Mouse (Mus musculus) cerebellum, postnatal 14 days (tissue): ENCODE measurements around the gene Ythdf2.
"Not testable (repeated sequence)": the region's sequence is repeated elsewhere in the genome, so short reads cannot be mapped to it uniquely, and the experiment has no call there.

Source experiments
- DNase-seq, 2 experiments: peaks; one replicate each; pipeline ENCODE4 v3.0.0; 2021; ENCODE audit warnings: mixed read lengths in 2 of 2

Ythdf2 gene

DNA sequence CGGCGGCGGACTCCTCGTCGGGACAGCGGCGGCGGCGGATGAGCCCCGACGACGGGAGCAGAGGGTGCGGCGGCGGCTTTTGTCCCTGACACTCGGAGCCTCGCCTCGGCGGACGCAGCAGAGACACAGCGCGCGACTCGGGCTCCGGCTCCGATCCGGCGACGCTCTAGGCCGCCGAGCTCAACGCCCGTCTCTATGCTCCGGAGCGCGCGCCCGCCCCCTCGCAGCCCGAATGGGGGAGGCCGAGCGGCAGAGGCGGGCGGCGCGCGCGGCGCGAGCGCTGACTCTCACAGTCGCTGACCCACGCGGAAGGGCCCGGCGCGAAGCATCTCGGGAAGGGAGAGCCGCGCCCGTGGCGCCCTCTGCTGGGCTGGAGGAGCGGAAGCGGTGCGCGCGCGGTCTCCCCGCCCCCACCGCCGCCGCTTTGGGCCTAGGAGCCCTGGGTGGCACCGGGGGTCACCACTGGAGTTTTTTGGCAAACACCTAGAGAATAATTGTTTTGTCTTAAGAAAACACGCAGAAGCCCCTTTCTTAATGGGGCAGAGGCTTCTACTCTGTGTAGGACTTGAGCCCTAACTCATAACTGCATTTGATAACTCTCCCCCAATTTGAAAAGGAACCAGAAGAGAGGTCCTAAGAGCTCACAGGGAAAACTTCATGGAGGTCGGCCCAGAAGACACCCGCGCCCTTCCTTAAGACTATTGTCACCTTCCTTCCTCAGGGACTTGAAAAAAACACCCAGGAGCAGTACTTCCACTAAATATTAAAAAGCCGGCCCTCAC lies at the start of gene Ythdf2:
Gene Ythdf2 (minus strand): TSS at position 351 of the 782 bp plus-strand sequence.
- DNase-seq = peak; percentile 99

DNA sequence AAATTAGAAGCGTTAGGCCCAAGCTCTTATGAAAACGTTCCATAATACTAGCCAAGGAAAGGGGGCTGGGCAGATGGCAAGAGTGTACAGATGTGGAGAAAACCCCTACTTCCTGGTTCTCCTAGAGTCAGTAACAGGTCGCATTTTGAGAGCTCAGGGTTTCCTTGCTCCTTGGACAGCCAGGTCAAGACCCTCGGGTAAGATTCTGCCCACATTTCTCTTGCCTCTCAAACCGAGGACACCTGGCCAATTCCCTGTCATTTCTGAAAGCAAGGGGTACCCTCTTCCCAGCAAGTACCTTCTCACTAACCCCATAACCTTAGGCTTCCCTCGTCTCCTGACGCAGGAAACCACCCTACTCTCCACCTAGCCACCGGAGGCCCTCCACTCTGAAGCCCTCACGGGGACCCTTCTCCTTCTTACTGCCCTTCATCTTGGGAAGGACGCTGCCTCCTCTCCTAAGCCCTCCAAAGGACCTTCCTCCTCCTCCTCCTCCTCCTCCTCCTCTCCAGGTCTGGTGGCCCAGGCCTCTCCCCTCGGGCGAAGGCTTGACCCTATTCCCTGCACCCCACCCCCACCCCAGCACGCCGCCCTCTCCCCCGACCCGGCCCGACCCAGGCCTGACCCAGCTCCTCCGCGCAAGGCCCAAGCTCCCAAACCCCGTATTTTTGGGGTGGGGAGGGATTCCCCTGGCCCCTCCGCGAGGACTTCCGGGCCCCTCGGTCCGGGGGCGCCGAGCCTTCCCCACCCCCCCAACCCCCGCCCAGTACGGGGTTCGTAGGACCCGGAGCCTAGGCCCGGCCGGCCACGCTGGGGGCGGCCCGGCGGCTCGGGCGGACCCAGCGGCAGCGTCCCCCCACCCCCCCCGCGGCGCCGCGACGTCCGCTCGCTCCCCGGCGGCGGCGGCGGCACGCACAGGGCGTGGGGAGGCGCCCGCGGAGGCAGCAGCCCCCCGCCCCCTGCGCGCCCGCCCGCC lies 48.6 kb upstream of the Ythdf2 start:
- DNase-seq = peak; percentile 47 to 63

DNA sequence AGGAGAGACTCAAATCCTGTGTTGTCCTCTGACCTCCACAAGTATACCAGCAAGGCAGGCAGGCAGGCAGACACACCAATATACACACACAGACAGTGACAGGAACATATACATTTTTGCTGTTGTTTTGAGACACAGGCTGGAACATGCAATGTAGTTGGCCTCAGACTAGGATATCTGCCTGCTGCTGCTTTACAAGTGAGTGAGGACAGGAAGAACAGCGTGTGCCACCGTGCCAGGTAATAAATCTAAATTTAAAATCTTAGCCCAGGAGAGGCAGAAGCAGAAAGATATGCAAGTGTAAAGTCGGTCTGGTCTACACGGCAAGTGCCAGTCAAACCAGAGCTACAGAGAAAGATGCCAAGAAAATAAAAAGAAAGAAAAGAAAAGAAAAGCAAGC lies 47.1 kb upstream of the Ythdf2 start:
- no peak for DNase-seq

DNA sequence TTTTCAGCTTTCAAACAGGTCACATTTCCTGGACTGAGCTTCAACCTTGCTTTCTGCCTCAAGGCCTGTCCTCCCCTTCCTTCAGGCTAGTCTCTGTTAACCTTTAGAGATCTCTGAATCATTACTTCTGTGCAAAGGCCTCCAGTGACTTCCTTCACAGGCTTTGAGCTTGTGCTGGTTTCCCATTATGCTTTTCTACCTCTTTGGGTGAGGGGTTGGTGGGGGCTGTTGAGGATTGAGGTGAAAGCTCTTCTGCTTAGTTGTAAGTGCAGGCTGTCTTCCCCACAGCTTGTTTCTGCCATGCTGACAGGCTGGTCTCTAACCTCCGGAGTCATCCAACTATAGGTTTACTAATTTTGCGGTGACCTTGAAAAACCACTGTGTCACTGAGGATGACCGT lies 44.3 kb upstream of the Ythdf2 start:
- DNase-seq = no peak

DNA sequence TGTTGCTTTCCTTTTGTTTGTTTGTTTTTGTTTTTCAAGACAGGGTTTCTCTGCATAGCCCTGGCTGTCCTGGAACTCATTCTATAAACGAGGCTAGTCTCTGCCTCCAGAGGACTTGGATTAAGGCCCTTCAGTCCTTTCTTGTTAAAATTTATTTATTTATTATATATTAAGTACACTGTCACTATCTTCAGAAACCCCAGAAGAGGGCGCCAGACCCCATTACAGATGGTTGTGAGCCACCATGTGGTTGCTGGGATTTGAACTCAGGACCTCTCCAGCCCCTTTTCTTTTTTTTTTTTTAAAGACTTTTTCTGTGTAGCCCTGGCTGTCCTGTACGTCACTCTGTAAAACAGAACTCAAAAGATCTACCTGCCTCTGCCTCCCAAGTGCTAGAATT lies 42.9 kb upstream of the Ythdf2 start:
- peak in 1 of 2 experiments; percentile 27 for DNase-seq

DNA sequence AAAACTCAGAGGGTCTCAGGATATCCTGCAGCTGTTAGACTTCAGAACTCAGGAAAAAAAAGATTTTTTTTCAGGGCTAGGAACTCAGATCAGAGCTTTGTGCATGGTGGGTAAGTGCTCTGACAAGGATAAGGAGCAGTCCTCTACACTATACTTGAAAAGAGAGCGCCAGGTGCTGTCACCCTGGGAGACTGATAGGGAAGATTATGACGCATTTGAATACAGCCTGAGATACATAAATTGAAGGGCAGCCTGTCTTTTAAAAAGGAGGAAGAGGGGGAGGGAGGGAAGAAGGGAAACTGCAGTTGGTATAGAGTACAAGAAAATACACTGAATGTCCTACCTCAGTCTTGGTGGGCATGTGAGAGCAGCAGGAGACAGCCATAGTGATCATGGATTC lies 41.5 kb upstream of the Ythdf2 start:
- DNase-seq = peak in 1 of 2 experiments; percentile 26

DNA sequence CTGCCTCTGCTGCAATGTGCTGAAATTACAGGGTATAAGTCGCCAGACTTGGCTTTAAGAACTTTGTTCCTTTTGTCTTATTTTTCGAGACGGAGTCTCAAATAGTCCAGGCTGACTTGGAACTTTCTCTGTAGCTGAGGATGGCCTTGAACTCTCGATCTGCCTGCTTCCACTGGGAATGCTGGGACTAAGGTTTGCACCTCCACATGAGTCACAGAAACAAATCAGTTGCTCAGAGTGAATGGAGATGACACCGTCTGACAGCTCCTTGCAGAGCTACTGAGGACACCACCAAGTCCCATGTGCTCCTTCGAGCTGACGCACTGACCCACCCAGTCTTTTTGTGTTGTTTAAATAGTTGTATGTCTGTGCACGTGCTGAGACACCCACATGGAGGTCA lies 41.0 kb upstream of the Ythdf2 start:
- no peak for DNase-seq

DNA sequence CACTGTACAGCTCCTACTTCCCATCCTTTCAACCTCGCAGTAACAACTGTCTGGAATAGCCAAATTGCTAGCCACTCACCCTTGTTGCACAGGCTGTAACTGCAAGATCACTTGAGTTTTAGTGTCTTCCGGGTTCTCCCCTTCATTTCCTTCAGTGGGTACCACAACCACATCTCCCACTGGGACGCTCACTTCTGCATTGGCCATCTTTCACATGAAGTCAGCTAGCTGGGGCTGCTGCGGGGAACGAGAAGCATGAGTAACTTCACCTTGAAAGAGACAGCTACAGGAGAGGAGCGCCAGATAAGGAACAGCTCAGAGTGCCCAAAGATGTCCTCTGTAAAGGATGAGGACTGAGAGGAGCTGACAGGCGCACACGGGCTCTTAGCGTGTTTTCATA lies 39.5 kb upstream of the Ythdf2 start:
- no peak for DNase-seq

DNA sequence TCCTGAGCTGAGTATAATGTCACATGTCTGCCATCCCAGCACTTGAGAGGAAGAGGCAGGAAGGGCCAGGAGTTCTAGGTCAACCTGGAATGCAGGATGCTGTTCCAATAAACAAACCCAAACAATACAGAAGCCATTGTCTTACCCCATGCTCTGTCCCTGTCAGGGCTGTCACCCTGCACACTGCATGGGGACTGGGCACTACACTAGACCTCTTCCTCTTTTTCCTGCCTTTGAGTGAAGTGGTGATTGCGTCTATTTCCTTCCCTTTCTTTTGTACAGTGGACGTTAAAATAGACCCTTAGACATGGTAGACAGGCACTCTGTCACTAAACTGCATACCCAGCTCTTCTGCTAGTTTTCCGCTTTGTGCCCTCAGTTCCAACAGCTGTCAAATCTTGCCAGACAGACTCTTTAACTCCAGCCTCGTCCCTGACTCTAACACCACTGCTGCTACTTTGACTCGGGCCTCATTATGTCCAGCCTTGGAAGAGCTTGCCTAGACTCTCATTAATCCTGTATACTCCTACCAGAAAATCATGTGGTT lies 35.4 kb upstream of the Ythdf2 start:
- DNase-seq = no peak

DNA sequence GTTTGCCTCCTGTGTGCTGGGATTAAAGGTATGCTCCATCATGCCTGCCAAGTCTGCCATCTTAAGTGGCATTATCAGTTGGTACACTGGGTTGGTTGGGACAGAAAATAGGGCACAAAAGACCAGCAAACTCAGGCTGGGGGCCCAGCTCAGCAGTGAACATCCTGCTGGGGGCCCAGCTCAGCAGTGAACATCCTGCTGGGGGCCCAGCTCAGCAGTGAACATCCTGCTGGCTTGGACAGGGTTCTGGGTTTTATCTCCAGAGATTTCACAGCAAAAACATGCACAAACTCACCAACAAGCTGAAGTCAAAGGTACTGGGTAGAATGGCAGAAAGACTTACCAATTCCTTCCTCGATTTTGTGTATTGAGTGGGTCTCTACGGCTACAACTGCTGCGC lies 33.5 kb upstream of the Ythdf2 start:
- DNase-seq = no peak

DNA sequence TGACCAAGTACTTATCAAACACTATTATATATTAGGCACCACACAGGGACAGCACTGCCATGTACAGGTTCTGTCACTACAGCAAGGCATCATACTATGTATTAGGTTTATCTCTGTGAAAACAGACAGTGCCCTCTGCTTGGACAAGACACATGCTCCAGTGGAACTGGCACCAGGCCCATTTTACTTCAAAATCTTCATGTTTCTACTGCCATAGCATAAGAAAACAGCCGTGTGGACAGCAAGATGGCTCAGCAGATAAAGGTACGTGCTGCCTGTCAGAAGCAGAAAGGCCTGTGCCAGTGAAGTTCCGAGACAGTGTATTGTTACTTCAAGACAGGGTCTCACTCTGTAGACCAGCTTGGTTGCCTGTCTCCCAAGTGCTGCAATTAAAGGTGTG lies 29.1 kb upstream of the Ythdf2 start:
- DNase-seq = no peak

DNA sequence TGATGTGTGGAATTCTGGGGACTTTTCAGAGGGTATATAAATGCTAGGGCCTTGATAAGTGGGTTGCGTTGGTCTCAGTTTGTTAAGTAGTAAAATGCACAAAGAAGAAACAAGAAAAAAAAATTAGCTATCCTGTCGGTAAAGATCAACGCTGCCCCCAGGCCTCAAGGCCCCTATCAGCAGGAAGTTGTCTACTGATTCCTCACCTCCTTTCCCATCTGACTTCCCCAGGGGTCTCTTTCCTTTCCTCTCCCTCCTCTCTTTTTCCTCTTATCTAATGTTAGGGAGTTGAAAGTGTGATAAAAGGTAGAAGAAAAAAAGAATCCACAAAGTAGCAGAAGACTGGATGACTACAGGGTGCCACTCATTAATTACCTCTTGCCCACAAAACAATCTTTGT lies 28.3 kb upstream of the Ythdf2 start:
- DNase-seq = no peak

DNA sequence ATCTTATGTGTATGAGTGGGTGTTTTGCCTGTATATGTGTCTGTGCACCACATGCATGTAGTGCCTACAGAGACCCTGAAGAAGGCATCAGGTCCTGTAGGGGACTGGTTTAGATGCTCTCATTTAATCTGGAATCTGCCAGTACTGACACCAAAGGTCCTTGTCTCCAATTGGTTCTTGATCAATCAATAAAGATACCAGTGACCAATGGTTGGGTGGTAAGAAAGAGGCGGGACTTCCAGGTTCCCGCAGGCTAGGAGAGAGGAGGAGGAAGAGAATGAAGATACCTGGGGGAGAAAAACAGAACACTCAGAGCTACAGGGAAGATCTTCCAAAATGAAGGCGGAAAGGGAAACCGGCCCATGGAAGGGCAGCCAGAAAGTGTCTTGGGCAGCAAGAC lies 26.3 kb upstream of the Ythdf2 start:
- no peak for DNase-seq

DNA sequence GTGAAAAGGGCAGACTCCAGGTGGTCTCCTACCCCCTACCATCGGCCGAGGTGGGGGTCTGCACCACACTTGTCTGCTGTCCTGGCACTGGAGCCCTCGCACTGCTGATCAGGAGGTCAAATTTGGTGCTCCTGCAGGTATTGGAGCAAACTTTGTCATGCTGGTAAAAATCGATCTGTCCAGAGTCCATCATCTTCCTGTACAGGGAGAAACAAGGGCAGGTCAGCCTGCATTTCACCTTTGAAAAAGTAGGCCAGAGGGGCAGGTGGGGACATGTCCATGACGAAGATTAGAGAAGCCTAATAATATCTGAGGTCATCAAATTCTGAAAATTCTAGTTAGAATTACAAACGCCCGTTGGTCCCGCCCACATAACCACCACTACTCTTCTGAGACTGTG lies 22.6 kb upstream of the Ythdf2 start:
- no peak for DNase-seq

DNA sequence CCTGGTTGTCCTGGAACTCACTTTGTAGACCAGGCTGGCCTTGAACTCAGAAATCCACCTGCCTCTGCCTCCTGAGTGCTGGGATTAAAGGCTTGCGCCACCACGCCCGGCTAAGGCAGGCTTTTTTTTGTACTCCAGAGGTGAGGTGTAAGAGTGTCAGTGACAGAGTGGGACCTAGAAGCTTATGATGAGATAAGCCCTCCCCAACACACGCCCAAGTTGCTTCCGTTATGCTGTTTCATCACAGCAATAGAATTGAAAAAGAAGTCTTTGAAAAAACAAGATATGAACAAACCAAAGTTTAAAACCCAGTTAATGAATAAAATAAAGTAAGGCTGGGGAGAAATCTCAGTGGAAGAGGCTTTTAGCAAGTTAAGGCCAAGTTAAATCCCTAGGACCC lies 18.3 kb upstream of the Ythdf2 start:
- DNase-seq = no peak

DNA sequence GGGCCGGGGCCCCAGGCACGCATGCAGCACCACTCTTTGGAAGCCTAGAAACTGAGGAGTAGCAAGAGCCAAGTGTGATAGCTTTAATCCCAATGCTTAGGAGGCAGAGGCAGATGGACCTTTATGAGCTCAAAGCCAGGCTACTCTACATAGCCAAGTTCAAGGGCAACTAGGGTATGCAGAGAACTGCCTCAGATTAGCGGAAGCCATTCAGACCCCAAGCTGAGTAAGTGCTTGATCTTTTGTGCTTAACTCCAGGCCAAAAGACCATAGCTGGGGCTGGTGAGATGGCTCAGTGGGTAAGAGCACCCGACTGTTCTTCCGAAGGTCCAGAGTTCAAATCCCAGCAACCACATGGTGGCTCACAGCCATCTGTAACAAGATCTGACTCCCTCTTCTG lies 9.9 kb upstream of the Ythdf2 start:
- DNase-seq = not testable (repeated sequence)

DNA sequence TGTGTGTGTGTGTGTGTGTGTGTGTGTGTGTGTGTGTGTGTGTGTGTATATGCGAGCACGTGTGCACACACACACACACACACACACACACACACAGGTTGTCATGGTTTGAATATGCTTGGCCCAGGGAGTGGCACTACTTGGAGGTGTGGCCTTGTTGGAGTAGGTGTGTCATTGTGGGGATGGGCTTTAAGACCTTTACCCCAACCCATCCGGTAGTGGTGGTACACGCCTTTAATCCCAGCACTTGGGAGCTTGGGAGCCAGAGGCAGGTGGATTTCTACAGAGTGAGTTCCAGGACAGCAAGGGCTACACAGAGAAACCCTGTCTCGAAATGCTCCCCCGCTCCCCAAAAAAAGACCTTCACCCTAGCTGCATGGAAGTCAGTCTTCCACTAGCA lies 6.3 kb upstream of the Ythdf2 start:
- not testable (repeated sequence) for DNase-seq

DNA sequence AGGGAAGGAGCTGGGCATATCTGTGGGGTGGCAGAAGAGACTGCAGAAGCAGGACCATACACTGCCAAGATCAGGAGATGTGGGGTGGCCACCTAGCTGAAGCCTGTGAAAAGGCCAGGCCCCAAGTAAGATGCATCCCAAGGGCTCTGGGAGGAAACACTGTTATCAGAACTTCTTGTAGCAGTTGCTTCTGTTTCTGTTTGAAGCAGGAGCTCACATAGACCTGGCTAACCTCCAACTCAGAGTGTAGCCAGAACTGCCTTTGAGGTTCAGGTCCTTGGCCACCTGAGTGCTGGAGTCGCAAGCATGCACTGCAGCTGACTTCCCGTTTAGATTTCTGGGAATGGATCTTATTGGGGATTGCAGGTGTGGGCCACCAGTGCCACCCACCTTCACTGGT lies 5.7 kb upstream of the Ythdf2 start:
- no peak for DNase-seq

DNA sequence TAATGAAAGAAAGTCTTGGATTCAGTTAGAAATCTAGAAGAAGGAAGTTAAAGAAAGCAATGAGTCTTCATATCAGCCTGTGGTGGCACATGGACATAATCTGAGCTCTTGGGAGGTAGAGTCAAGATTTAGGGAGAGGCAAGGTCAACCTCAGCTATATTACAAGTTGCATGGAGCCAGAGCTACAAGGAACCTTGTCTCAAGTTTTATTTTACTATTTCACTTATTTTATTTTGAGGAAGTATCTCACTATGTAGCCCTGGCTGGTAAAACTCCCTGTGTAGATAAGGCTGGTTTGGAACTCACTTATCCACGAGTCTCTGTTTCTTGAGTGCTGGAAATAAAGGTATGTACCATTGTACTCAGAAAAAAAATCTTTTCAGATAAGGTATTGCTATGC lies 4.5 kb upstream of the Ythdf2 start:
- DNase-seq = no peak

DNA sequence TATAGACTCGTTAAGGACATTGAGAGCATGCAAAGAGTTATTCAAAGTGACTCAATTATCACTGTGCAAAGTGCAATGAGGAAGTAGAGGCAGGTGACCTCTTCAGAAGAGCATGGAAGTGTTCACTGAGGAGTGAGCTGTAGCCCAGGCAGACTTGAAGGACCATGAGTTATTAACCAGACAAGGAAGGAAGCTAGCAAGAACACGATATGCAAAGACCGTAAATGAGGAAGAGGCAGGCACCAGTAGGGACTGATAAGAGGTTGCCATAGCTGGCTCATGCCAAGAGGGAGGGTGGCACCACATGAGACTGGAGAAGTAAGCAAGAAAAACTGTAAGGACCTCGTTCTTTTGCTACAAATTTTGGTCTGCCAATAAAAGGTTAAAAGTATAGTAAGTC lies 2.7 kb upstream of the Ythdf2 start:
- no peak for DNase-seq

DNA sequence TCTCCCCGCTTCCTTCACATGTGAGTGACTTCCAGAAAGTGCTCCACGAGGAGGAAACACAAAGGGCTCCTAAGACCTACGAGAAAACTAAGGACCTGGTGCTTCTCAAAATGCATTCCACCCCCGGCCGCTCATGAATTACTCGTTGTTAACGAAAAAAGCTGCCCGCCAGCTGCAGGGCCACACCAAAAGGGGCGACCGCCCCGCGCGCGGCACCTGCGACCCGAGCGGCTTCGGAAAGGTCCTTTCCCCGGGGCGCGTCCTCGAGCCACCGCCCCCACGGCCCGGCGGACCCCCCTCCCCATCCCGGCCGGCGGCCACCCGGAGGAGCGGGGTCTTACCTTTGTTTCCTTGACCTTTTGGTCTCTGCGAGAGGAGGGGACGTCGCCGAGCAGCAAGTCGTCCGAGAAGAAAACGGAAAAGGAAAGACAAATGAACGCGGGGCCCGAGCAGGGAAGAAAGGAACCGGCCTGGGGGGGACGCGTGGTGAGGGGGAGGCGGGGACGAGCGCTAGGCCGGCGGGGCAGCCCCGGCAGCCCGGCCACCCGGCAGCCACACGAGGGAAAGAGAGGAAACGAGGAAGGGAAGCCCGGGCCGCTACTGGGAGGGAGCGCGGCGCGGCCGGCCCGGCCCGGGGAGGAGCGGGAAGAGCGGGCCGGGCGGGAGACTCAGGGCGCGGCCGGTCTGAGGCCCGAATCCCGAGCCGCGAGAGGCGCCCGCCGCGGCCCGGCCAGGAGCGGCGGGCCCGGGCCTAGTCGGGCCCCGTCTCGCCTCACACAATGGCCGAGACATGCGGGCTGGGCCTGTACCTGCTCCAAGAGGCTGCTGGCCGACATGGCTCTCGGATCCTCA lies 786 bp downstream of the Ythdf2 start:
- peak in 1 of 2 experiments; percentile 42 for DNase-seq

DNA sequence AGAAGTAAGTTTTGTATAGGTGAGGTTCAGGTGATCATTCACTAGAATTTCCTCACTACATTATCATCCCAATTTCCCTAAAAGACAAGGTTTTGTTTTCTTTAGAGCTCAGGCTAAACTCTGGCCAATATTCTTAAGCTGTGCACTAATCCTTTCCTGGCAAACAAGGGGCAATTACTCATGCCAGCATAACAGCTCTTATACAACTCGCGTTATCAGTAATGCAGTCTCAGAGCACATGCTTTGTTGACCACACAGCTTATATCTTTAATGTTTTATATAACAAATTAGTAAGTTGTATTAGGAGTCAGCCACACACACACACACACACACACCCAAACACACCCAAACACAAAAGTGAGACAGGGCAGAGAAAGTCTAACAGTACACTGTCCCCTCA lies 1.8 kb downstream of the Ythdf2 start:
- DNase-seq = no peak

DNA sequence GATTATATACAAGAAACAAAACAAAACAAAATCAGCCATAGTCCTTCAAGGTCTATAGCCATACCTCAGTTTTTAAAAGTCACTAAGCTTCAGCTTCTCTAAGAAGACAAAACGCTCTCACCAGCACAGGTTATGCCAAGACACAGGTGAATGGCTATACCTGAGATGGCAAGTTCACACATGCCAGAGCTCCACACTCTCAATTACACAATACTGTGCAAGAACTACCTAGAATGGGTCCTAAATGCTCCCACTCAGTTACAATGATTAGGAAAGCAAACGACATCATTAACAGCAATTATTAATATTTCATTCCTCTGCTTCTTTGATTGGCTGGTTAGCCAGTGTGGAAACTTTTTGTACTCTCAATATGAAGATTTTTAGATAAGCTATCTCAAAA lies 2.8 kb downstream of the Ythdf2 start:
- DNase-seq = no peak
